Mouse (Mus musculus) MEL (cell line): ENCODE measurements around the gene Arhgef2. TPM values are rescaled to one million over a fixed set of nuclear protein-coding genes. Genes with fewer than 3 reads are reported as not detected.
A peak's percentile ranks its signal among the peaks of the same experiment; 100 is the strongest.

ENCODE experiments used
- DNase-seq: peaks from one replicate; pipeline ENCODE4 v3.0.0; 2011; ENCODE audit warnings: low read depth, low spot score
- H3K27ac ChIP-seq: 2 replicates; pipeline ENCODE4 v1.5.1; 2012; ENCODE audit warnings: low read depth, mild to moderate bottlenecking, control low read depth, low read length, moderate library complexity; ENCODE audit not compliant: control insufficient read depth
- H3K27me3 ChIP-seq, 2 experiments: fragments of 150-350 bp in 1 of 2; sonication (generic) in 1 of 2; 2 replicates each; pipeline ENCODE4 v1.6.1; 2012; ENCODE audit warnings: low read length in 2 of 2, mild to moderate bottlenecking in 2 of 2, improper control_type of control experiment in 1 of 2, moderate library complexity in 1 of 2; ENCODE audit not compliant: insufficient read depth in 2 of 2, control insufficient read depth in 1 of 2
- H3K36me3 ChIP-seq, 2 experiments: 2 replicates each; pipeline ENCODE4 v1.6.1; 2012 to 2014; ENCODE audit warnings: low read length in 2 of 2, improper control_type of control experiment in 1 of 2, inconsistent platforms in 1 of 2, mild to moderate bottlenecking in 1 of 2; ENCODE audit not compliant: insufficient read depth in 2 of 2, control insufficient read depth in 1 of 2
- H3K4me1 ChIP-seq, 2 experiments: fragments of 150-350 bp in 1 of 2; sonication (generic) in 1 of 2; 2 replicates each; pipeline ENCODE4 v1.6.1; 2012; ENCODE audit warnings: low read length in 2 of 2, improper control_type of control experiment in 1 of 2, mild to moderate bottlenecking in 1 of 2; ENCODE audit not compliant: insufficient read depth in 2 of 2, control insufficient read depth in 1 of 2
- H3K4me3 ChIP-seq, 2 experiments: fragments of 150-350 bp in 1 of 2; sonication (generic) in 1 of 2; 2 replicates each; pipeline ENCODE4 v1.5.1; 2012; ENCODE audit warnings: low read depth in 2 of 2, low read length in 2 of 2, mild to moderate bottlenecking in 2 of 2, moderate library complexity in 2 of 2, control low read depth in 1 of 2, improper control_type of control experiment in 1 of 2; ENCODE audit not compliant: control insufficient read depth in 1 of 2, insufficient read depth in 1 of 2
- H3K79me2 ChIP-seq: 2 replicates; pipeline ENCODE4 v1.6.1; 2012; ENCODE audit warnings: mild to moderate bottlenecking, low read length, moderate library complexity; ENCODE audit not compliant: control insufficient read depth, poor library complexity, insufficient read depth
- H3K9ac ChIP-seq: 2 replicates; pipeline ENCODE4 v1.6.1; 2012; ENCODE audit warnings: low read depth, mild to moderate bottlenecking, control low read depth, low read length, moderate library complexity; ENCODE audit not compliant: control insufficient read depth, poor library complexity, severe bottlenecking
- H3K9me3 ChIP-seq: fragments of 150-350 bp; sonication (generic); replicated peaks from 2 replicates; pipeline ENCODE4 v1.6.1; 2012; ENCODE audit warnings: mild to moderate bottlenecking, low read length, improper control_type of control experiment, moderate library complexity; ENCODE audit not compliant: insufficient read depth
- BHLHE40 ChIP-seq: IDR thresholded peaks from 2 replicates; pipeline ENCODE4 v1.6.1; 2012; ENCODE audit warnings: low read depth, mild to moderate bottlenecking, inconsistent platforms, low read length, improper control_type of control experiment, borderline replicate concordance
- CHD1 ChIP-seq: IDR thresholded peaks from 2 replicates; pipeline ENCODE4 v1.6.1; 2012; ENCODE audit warnings: low read depth, mild to moderate bottlenecking, inconsistent platforms, low read length, improper control_type of control experiment
- CHD2 ChIP-seq: IDR thresholded peaks from 2 replicates; pipeline ENCODE4 v1.6.1; 2011; ENCODE audit warnings: low read length, improper control_type of control experiment
- CTCF ChIP-seq, 3 experiments: IDR thresholded peaks in 2 of 3; conservative IDR thresholded peaks in 1 of 3; 2 replicates each; pipeline ENCODE4 v1.5.1; 2011 to 2012; ENCODE audit warnings: low read length in 3 of 3, low read depth in 2 of 3, mild to moderate bottlenecking in 2 of 3, improper control_type of control experiment in 1 of 3, inconsistent platforms in 1 of 3, mixed read lengths in 1 of 3, moderate library complexity in 1 of 3; ENCODE audit not compliant: control insufficient read depth in 1 of 3, insufficient read depth in 1 of 3, poor library complexity in 1 of 3, severe bottlenecking in 1 of 3
- ELF1 ChIP-seq: IDR thresholded peaks from 2 replicates; pipeline ENCODE4 v1.6.1; 2014; ENCODE audit warnings: low read depth, mild to moderate bottlenecking, inconsistent platforms, low read length, improper control_type of control experiment, moderate library complexity
- EP300 ChIP-seq, 2 experiments: IDR thresholded peaks; 2 replicates each; pipeline ENCODE4 v1.6.1; 2011; ENCODE audit warnings: improper control_type of control experiment in 2 of 2, low read length in 2 of 2, low read depth in 1 of 2, mild to moderate bottlenecking in 1 of 2
- ETS1 ChIP-seq: IDR thresholded peaks from 2 replicates; pipeline ENCODE4 v1.6.1; 2012; ENCODE audit warnings: low read depth, mild to moderate bottlenecking, inconsistent platforms, low read length, improper control_type of control experiment, moderate library complexity
- GABPA ChIP-seq: IDR thresholded peaks from 2 replicates; pipeline ENCODE4 v1.6.1; 2012; ENCODE audit warnings: low read depth, mild to moderate bottlenecking, inconsistent platforms, low read length, improper control_type of control experiment, moderate library complexity
- GATA1 ChIP-seq: IDR thresholded peaks from 2 replicates; pipeline ENCODE4 v1.6.1; 2011; ENCODE audit warnings: low read depth, low read length, improper control_type of control experiment
- HCFC1 ChIP-seq: IDR thresholded peaks from 2 replicates; pipeline ENCODE4 v1.6.1; 2012; ENCODE audit warnings: low read depth, mild to moderate bottlenecking, inconsistent platforms, low read length, improper control_type of control experiment, moderate library complexity
- JUND ChIP-seq: IDR thresholded peaks from 2 replicates; pipeline ENCODE4 v1.6.1; 2011; ENCODE audit warnings: low read depth, mild to moderate bottlenecking, improper control_type of control experiment, low read length
- MAFK ChIP-seq: IDR thresholded peaks from 2 replicates; pipeline ENCODE4 v1.6.1; 2011; ENCODE audit warnings: low read depth, mild to moderate bottlenecking, low read length, improper control_type of control experiment, borderline replicate concordance
- MAX ChIP-seq: IDR thresholded peaks from 2 replicates; pipeline ENCODE4 v1.6.1; 2011; ENCODE audit warnings: low read length, improper control_type of control experiment
- MAZ ChIP-seq: IDR thresholded peaks from 2 replicates; pipeline ENCODE4 v1.6.1; 2012; ENCODE audit warnings: low read depth, mild to moderate bottlenecking, inconsistent platforms, low read length, improper control_type of control experiment
- MXI1 ChIP-seq: IDR thresholded peaks from 2 replicates; pipeline ENCODE4 v1.6.1; 2011; ENCODE audit warnings: mild to moderate bottlenecking, low read depth, low read length, improper control_type of control experiment
- MYB ChIP-seq: IDR thresholded peaks from 2 replicates; pipeline ENCODE4 v1.6.1; 2011; ENCODE audit warnings: mild to moderate bottlenecking, low read depth, low read length, improper control_type of control experiment
- MYC ChIP-seq: IDR thresholded peaks from 2 replicates; pipeline ENCODE4 v1.6.1; 2011; ENCODE audit warnings: low read depth, mild to moderate bottlenecking, low read length, improper control_type of control experiment, moderate library complexity
- NELFE ChIP-seq: IDR thresholded peaks from 2 replicates; pipeline ENCODE4 v1.6.1; 2011; ENCODE audit warnings: low read depth, low read length, improper control_type of control experiment
- NRF1 ChIP-seq: IDR thresholded peaks from 2 replicates; pipeline ENCODE4 v1.6.1; 2014; ENCODE audit warnings: low read depth, mild to moderate bottlenecking, inconsistent platforms, low read length, improper control_type of control experiment, moderate library complexity; ENCODE audit not compliant: poor library complexity, insufficient read depth, severe bottlenecking
- POLR2A ChIP-seq, 2 experiments: IDR thresholded peaks; 2 replicates each; pipeline ENCODE4 v1.6.1; 2011 to 2012; ENCODE audit warnings: low read length in 2 of 2, mild to moderate bottlenecking in 2 of 2, control low read depth in 1 of 2, improper control_type of control experiment in 1 of 2, low read depth in 1 of 2, moderate library complexity in 1 of 2; ENCODE audit not compliant: control insufficient read depth in 1 of 2, insufficient read depth in 1 of 2, poor library complexity in 1 of 2
- POLR2AphosphoS2 ChIP-seq: IDR thresholded peaks from 2 replicates; pipeline ENCODE4 v1.6.1; 2011; ENCODE audit warnings: low read length, improper control_type of control experiment
- POLR2AphosphoS5 ChIP-seq: IDR thresholded peaks from 2 replicates; pipeline ENCODE4 v1.6.1; 2012; ENCODE audit warnings: low read depth, borderline replicate concordance, mild to moderate bottlenecking, inconsistent platforms, low read length, moderate library complexity, mixed read lengths
- RAD21 ChIP-seq: IDR thresholded peaks from 2 replicates; pipeline ENCODE4 v1.6.1; 2011; ENCODE audit warnings: mild to moderate bottlenecking, low read depth, low read length, improper control_type of control experiment
- RCOR1 ChIP-seq: IDR thresholded peaks from 2 replicates; pipeline ENCODE4 v1.6.1; 2012; ENCODE audit warnings: low read depth, mild to moderate bottlenecking, inconsistent platforms, low read length, improper control_type of control experiment
- SIN3A ChIP-seq: IDR thresholded peaks from 2 replicates; pipeline ENCODE4 v1.6.1; 2012; ENCODE audit warnings: low read length, improper control_type of control experiment, inconsistent platforms
- SMC3 ChIP-seq: IDR thresholded peaks from 2 replicates; pipeline ENCODE4 v1.6.1; 2011; ENCODE audit warnings: low read depth, low read length, improper control_type of control experiment
- TAL1 ChIP-seq: IDR thresholded peaks from 2 replicates; pipeline ENCODE4 v1.6.1; 2012; ENCODE audit warnings: mild to moderate bottlenecking, inconsistent platforms, low read length, moderate library complexity, mixed read lengths
- TBP ChIP-seq: IDR thresholded peaks from 2 replicates; pipeline ENCODE4 v1.8.0; 2011; ENCODE audit warnings: low read depth, low read length, improper control_type of control experiment
- TCF12 ChIP-seq: IDR thresholded peaks from 2 replicates; pipeline ENCODE4 v1.6.1; 2014; ENCODE audit warnings: low read depth, mild to moderate bottlenecking, inconsistent platforms, low read length, improper control_type of control experiment, moderate library complexity
- UBTF ChIP-seq: IDR thresholded peaks from 2 replicates; pipeline ENCODE4 v1.6.1; 2012; ENCODE audit warnings: low read depth, mild to moderate bottlenecking, inconsistent platforms, low read length, improper control_type of control experiment, moderate library complexity, borderline replicate concordance; ENCODE audit not compliant: insufficient read depth
- USF1 ChIP-seq: IDR thresholded peaks from 2 replicates; pipeline ENCODE4 v1.6.1; 2014; ENCODE audit warnings: low read depth, mild to moderate bottlenecking, inconsistent platforms, low read length, improper control_type of control experiment, moderate library complexity
- USF2 ChIP-seq, 2 experiments: IDR thresholded peaks; 2 replicates each; pipeline ENCODE4 v1.6.1; 2011 to 2012; ENCODE audit warnings: improper control_type of control experiment in 2 of 2, low read length in 2 of 2, borderline replicate concordance in 1 of 2, inconsistent platforms in 1 of 2, low read depth in 1 of 2, mild to moderate bottlenecking in 1 of 2; ENCODE audit not compliant: insufficient read depth in 1 of 2
- ZC3H11A ChIP-seq: IDR thresholded peaks from 2 replicates; pipeline ENCODE4 v1.6.1; 2012; ENCODE audit warnings: low read depth, mild to moderate bottlenecking, inconsistent platforms, low read length, improper control_type of control experiment
- ZKSCAN1 ChIP-seq: IDR thresholded peaks from 2 replicates; pipeline ENCODE4 v1.6.1; 2012; ENCODE audit warnings: low read depth, mild to moderate bottlenecking, inconsistent platforms, low read length, improper control_type of control experiment, moderate library complexity
- ZMIZ1 ChIP-seq: IDR thresholded peaks from 2 replicates; pipeline ENCODE4 v1.6.1; 2012; ENCODE audit warnings: low read depth, mild to moderate bottlenecking, inconsistent platforms, low read length, improper control_type of control experiment, moderate library complexity
- ZNF384 ChIP-seq: IDR thresholded peaks from 2 replicates; pipeline ENCODE4 v1.6.1; 2012; ENCODE audit warnings: low read depth, mild to moderate bottlenecking, inconsistent platforms, low read length, improper control_type of control experiment
- polyA plus RNA-seq, 2 experiments: library from polyadenylated mRNA; stranded (reverse) in 1 of 2; unstranded in 1 of 2; fragments of >175 nt in 1 of 2; fragments of >200 nt in 1 of 2; gene quantifications; 2 replicates each; pipeline versions ENCODE4 v1.2.1 to v1.2.4; 2012; ENCODE audit warnings: low replicate concordance in 2 of 2, low read depth in 1 of 2; ENCODE audit not compliant: insufficient read length in 2 of 2, insufficient read depth in 1 of 2, missing spikeins in 1 of 2
- total RNA-seq: library from RNA; depleted of rRNA; stranded (reverse); fragments of 300-350 nt; gene quantifications from 2 replicates; pipeline ENCODE4 v1.2.3, GENCODE M21; 2012

Gene Arhgef2
- total and polyA plus RNA-seq, 3 experiments: 113 to 183 TPM; not detected in 1

DNA sequence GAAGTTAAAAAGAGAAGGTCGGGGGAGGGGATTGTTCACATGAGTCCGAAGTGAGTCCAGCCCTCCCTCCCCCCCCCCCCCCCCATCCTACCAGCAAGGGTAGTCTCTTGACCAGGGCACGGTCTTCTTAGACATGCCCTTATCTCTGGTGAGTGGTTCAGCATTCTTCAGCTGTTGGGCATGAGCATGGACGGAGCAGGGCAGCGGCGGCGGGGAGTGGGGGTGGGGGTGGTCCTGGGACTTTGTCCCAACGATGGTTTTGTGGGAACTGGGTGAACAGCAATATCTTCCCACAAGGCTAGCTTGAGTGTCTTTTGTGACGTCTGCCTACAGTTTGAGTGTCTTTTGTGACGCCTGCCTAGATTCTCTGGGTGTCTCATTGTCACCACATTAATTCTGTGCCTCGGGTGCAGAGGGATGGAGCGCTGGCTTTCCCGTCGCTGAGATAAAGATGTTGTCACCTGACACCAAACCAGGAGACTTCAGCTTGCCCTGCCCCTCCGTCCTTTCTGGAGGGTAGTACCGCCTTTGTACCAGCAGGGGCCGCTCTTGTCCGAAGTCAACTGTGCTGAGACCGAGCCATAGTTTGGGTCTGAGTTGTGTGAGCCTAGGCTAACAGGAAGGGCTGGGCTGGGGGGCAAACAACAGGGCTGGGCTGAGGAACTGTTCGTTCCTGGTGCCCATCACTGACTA, 1.4 kb downstream of the Arhgef2 start:
- DNase-seq: peak; percentile 97
- Histone ChIP-seq H3K27ac (peak overlapping the region; percentile 56), H3K4me1 (peaks cover 9 to 22% of the 10 kb centered on the region in 2 experiments), H3K9me3 (no peaks in the 10 kb centered on the region), H3K36me3 (peaks cover 0 to 19% of the 10 kb centered on the region in 2 experiments; a peak in 2 of 4 replicates), H3K9ac (peak overlapping the region; percentile 57), H3K79me2 (no peaks in the 10 kb centered on the region; the same call in 1 of the 2 replicates), H3K27me3 (no peaks in the 10 kb centered on the region), H3K4me3 (peak overlapping the region; percentile 35 to 36)
- peak; percentile 32 to 47; a peak in 1 of 4 replicates for TF ChIP-seq POLR2A (IDR thresholded peaks at IDR 0.05; ENCODE audit: control insufficient read depth in 1 of 2, insufficient read depth in 1 of 2, low read depth in 1 of 2, low read length in 2 of 2, poor library complexity in 1 of 2)
- TF ChIP-seq USF2 (IDR thresholded peaks at IDR 0.05; ENCODE audit: borderline replicate concordance in 1 of 2, insufficient read depth in 1 of 2, low read depth in 1 of 2, low read length in 2 of 2): peak in 1 of 2 experiments; percentile 27; a peak in 2 of 4 replicates
- peak; percentile 94 for TF ChIP-seq MAZ
- peak; percentile 90 for TF ChIP-seq BHLHE40
- peak; percentile 64 for TF ChIP-seq TBP
- peak; percentile 77 for TF ChIP-seq HCFC1
- peak; percentile 41; the same call in 1 of the 2 replicates for TF ChIP-seq RCOR1
- TF ChIP-seq TCF12: peak; percentile 60
- peak in 2 of 3 experiments; percentile 99 to 100; a peak in 5 of 6 replicates for TF ChIP-seq CTCF (IDR thresholded peaks at IDR 0.05 in 2 of 3, conservative IDR thresholded peaks at IDR 0.05 in 1 of 3; ENCODE audit: control insufficient read depth in 1 of 3, insufficient read depth in 1 of 3, low read depth in 2 of 3, low read length in 3 of 3, poor library complexity in 1 of 3, severe bottlenecking in 1 of 3)
- peak; percentile 92 for TF ChIP-seq USF1
- TF ChIP-seq RAD21: peak; percentile 100
- TF ChIP-seq CHD2: no peak
- TF ChIP-seq TAL1: peak; percentile 10; the same call in 1 of the 2 replicates
- no peak; the same call in 1 of the 2 replicates for TF ChIP-seq POLR2AphosphoS2
- TF ChIP-seq MAX: peak; percentile 73
- TF ChIP-seq CHD1: no peak
- TF ChIP-seq MYC: no peak
- peak; percentile 66 for TF ChIP-seq GATA1
- no peak for TF ChIP-seq MAFK
- TF ChIP-seq EP300 (IDR thresholded peaks at IDR 0.05; ENCODE audit: low read depth in 1 of 2, low read length in 2 of 2): peak; percentile 34 to 57; a peak in 3 of 4 replicates
- peak; percentile 15; the same call in 1 of the 2 replicates for TF ChIP-seq NELFE
- peak; percentile 74 for TF ChIP-seq ETS1
- peak; percentile 60; the same call in 1 of the 2 replicates for TF ChIP-seq ZMIZ1
- 0 out of 2 replicates have a peak, but pooled peaks have one; percentile 5 for TF ChIP-seq ZNF384
- TF ChIP-seq SMC3: peak; percentile 98
- TF ChIP-seq MYB: no peak
- TF ChIP-seq ZC3H11A: peak; percentile 97
- no peak for TF ChIP-seq UBTF
- peak; percentile 81 for TF ChIP-seq MXI1
- TF ChIP-seq JUND: no peak
- TF ChIP-seq SIN3A: peak; percentile 89
- TF ChIP-seq POLR2AphosphoS5: no peak
- TF ChIP-seq NRF1: 0 out of 2 replicates have a peak, but pooled peaks have one; percentile 19
- TF ChIP-seq ELF1: peak; percentile 80
- TF ChIP-seq ZKSCAN1: no peak
- TF ChIP-seq GABPA: no peak
